In genomic region chr2:25008250-25008649, GRCm38 (mm10) we compare ENCODE assay signal across 12 mouse cellular contexts. TPM values are rescaled to one million over a fixed set of nuclear protein-coding genes. Genes with fewer than 3 reads are reported as not detected.
A peak's percentile ranks its signal among the peaks of the same experiment; 100 is the strongest.
DNase-seq lines count a peak whose midpoint lies in the region; ATAC-seq and TF ChIP-seq lines count a peak whose summit lies in the region.
"Had no signal": no experiment of that assay in that cellular context is flagged by ENCODE, and none has a peak within 500 bp of the region (broad histone marks: within the 10 kb centered on the region; RNA-seq: fewer than 3 reads in every experiment).

No protein-coding gene starts in this region.

- H3K9ac ChIP-seq in heart, adult 2 months (ENCODE audit: low read depth, low read length), result no peak overlapping the region
- H3K9ac ChIP-seq: hindbrain, embryonic 15.5 days; limb, embryonic 15.5 days had no signal

- no peaks in the 10 kb centered on the region for H3K36me3 ChIP-seq in heart, adult 2 months (ENCODE audit: control insufficient read depth, insufficient read depth, low read length)
- H3K36me3 ChIP-seq: hindbrain, embryonic 15.5 days; limb, embryonic 15.5 days had no signal

- POLR2A ChIA-PET in Patski (lab: Charles Lee), result interaction anchor here (0.6 kb wide), 1 partner anchor 981 kb away, joined by 4 read pairs; no protein-coding TSS in a partner anchor

- peak; percentile 39 for TF ChIP-seq CTCF in heart, adult 2 months (IDR thresholded peaks at IDR 0.05)
- TF ChIP-seq CTCF in Patski (IDR thresholded peaks at IDR 0.05), result peak; percentile 48

- DNase-seq in heart, adult 2 months, result no peak
- no peak for DNase-seq in heart, adult 18-20 months
- DNase-seq in 416B (ENCODE audit: low read depth), result peak; percentile 55
- DNase-seq in Patski (ENCODE audit: low read depth, low spot score), result no peak
- no peak for DNase-seq in gastrocnemius, postnatal 14 days
- DNase-seq in ovary, postnatal 14 days (ENCODE audit: low spot score), result no peak
- no peak for DNase-seq in layer of hippocampus, postnatal 25 days (ENCODE audit: extremely low spot score in 1 of 2, low spot score in 1 of 2)
- DNase-seq: cerebellum, postnatal 36 days had no signal

- H3K4me1 ChIP-seq in heart, adult 2 months (ENCODE audit: control insufficient read depth, insufficient read depth, low read length), result no peaks in the 10 kb centered on the region
- H3K4me1 ChIP-seq: hindbrain, embryonic 15.5 days; limb, embryonic 15.5 days had no signal

- H3K4me3 ChIP-seq in heart, adult 2 months, result no peak overlapping the region
- H3K4me3 ChIP-seq: hindbrain, embryonic 15.5 days; left cerebral cortex, adult 2 months; limb, embryonic 15.5 days had no signal

- H3K27me3 ChIP-seq in heart, adult 2 months (ENCODE audit: control insufficient read depth, insufficient read depth, low read length), result no peaks in the 10 kb centered on the region
- no peaks in the 10 kb centered on the region for H3K27me3 ChIP-seq in Patski
- H3K27me3 ChIP-seq: hindbrain, embryonic 15.5 days; limb, embryonic 15.5 days had no signal

- no peak for TF ChIP-seq POLR2A in heart, adult 2 months (IDR thresholded peaks at IDR 0.05; ENCODE audit: insufficient read depth, low read depth, low read length)

- no peak overlapping the region for H3K27ac ChIP-seq in heart, adult 2 months
- H3K27ac ChIP-seq: hindbrain, embryonic 15.5 days; left cerebral cortex, adult 2 months; limb, embryonic 15.5 days had no signal

- no peak for ATAC-seq in Patski
- 0 out of 2 replicates have a peak, but pooled peaks have one; percentile 41 for ATAC-seq in megakaryocyte-erythroid progenitor cell, adult 5-6 weeks (replicated peaks; ENCODE audit: low FRiP score, low TSS enrichment, poor library complexity, severe bottlenecking)

- TF ChIP-seq EP300 in heart, adult 2 months (IDR thresholded peaks at IDR 0.05; ENCODE audit: insufficient read depth, low read depth, low read length), result no peak

- intact Hi-C loops in heart, adult 2 months (cut with DNase I), result no loop called here
- intact Hi-C loops in gastrocnemius, postnatal 14 days (cut with DNase I; ENCODE audit: low total_unique reads), result no loop called here

- in situ Hi-C loops in Patski (cut with MboI; ENCODE audit: low pct_unique_long_range_greater_than_20kb), result no loop called here

- H3K79me2 ChIP-seq in heart, adult 2 months (replicated peaks; ENCODE audit: control insufficient read depth, insufficient read depth, low read length), result no peaks in the 10 kb centered on the region

- CTCF ChIA-PET in Patski (lab: Charles Lee), result interaction anchor here (1.0 to 1.3 kb wide), 2 partner anchors 11 to 14 kb away, joined by 3 read pairs; no protein-coding TSS in a partner anchor

RNA-seq across cellular contexts. Expression of gene Pnpla7, which starts 32.4 kb away (rescaled TPM):
- total RNA-seq in heart, adult 2 months (2021), result 10 to 100 TPM; 22.4 to 29.7 TPM
- 16.5 and 16.9 TPM in 2 replicates for polyA plus RNA-seq in heart, adult 2 months (2012; rRNA removed)
- total RNA-seq in heart, adult 18-20 months (2021), result 10 to 100 TPM; 23.1 to 26.2 TPM
- polyA plus RNA-seq in Patski (2021), result 16.6 TPM
- total RNA-seq in megakaryocyte-erythroid progenitor cell, adult 5-6 weeks (2014; fragmentation: Nextera tagmentation), result 52.9 and 61.2 TPM in 2 replicates
- total RNA-seq in megakaryocyte-erythroid progenitor cell, adult 5-6 weeks (2017), result 36.6 and 41.8 TPM in 2 replicates
- total RNA-seq in gastrocnemius, postnatal 14 days (2021), result 10 to 100 TPM; 16.5 to 25.5 TPM
- total RNA-seq in layer of hippocampus, postnatal 25 days (2021), result 10 to 100 TPM; 24.2 to 25.2 TPM

RNA-seq across cellular contexts. Expression of gene Mrpl41, which starts 33.4 kb away (rescaled TPM):
- total RNA-seq in heart, adult 2 months (2021), result 10 to 100 TPM; 80.9 to 97.0 TPM
- 82.0 and 90.0 TPM in 2 replicates for polyA plus RNA-seq in heart, adult 2 months (2012; rRNA removed)
- total RNA-seq in heart, adult 18-20 months (2021), result 100 to 1,000 TPM in 1 of 2 experiments, 10 to 100 TPM in 1; 96.3 to 114 TPM
- 47.6 TPM for polyA plus RNA-seq in Patski (2021)
- total RNA-seq in megakaryocyte-erythroid progenitor cell, adult 5-6 weeks (2014; fragmentation: Nextera tagmentation), result 80.8 and 117 TPM in 2 replicates
- total RNA-seq in megakaryocyte-erythroid progenitor cell, adult 5-6 weeks (2017), result 129 and 194 TPM in 2 replicates
- 10 to 100 TPM; 40.9 to 46.3 TPM for total RNA-seq in gastrocnemius, postnatal 14 days (2021)
- total RNA-seq in layer of hippocampus, postnatal 25 days (2021), result 10 to 100 TPM; 85.3 to 93.5 TPM

RNA-seq across cellular contexts. Expression of gene Nsmf, which starts 45.9 kb away (rescaled TPM):
- 10 to 100 TPM; 12.4 to 13.3 TPM for total RNA-seq in heart, adult 2 months (2021)
- polyA plus RNA-seq in heart, adult 2 months (2012; rRNA removed), result 46.9 and 49.8 TPM in 2 replicates
- total RNA-seq in heart, adult 18-20 months (2021), result 10 to 100 TPM; 11.2 to 13.6 TPM
- polyA plus RNA-seq in Patski (2021), result 120 TPM
- 17.1 and 34.5 TPM in 2 replicates for total RNA-seq in megakaryocyte-erythroid progenitor cell, adult 5-6 weeks (2014; fragmentation: Nextera tagmentation)
- 5.9 and 21.1 TPM in 2 replicates for total RNA-seq in megakaryocyte-erythroid progenitor cell, adult 5-6 weeks (2017)
- total RNA-seq in gastrocnemius, postnatal 14 days (2021), result 10 to 100 TPM; 16.7 to 19.5 TPM
- total RNA-seq in layer of hippocampus, postnatal 25 days (2021), result 100 to 1,000 TPM; 985 to 995 TPM

RNA-seq across cellular contexts. Expression of gene Dph7, which starts 46.0 kb away (rescaled TPM):
- 1 to 10 TPM; 4.0 to 4.4 TPM for total RNA-seq in heart, adult 2 months (2021)
- 6.9 and 10.2 TPM in 2 replicates for polyA plus RNA-seq in heart, adult 2 months (2012; rRNA removed)
- 1 to 10 TPM; 4.6 to 7.3 TPM for total RNA-seq in heart, adult 18-20 months (2021)
- polyA plus RNA-seq in Patski (2021), result 22.1 TPM
- total RNA-seq in megakaryocyte-erythroid progenitor cell, adult 5-6 weeks (2014; fragmentation: Nextera tagmentation), result 21.0 and 24.9 TPM in 2 replicates
- total RNA-seq in megakaryocyte-erythroid progenitor cell, adult 5-6 weeks (2017), result 16.1 and 29.1 TPM in 2 replicates
- total RNA-seq in gastrocnemius, postnatal 14 days (2021), result 1 to 10 TPM; 4.1 to 4.8 TPM
- total RNA-seq in layer of hippocampus, postnatal 25 days (2021), result 10 to 100 TPM; 31.6 to 33.0 TPM

RNA-seq across cellular contexts. Expression of gene Zmynd19, which starts 58.7 kb away (rescaled TPM):
- total RNA-seq in heart, adult 2 months (2021), result 10 to 100 TPM; 16.7 to 17.5 TPM
- polyA plus RNA-seq in heart, adult 2 months (2012; rRNA removed), result 6.4 and 10.0 TPM in 2 replicates
- total RNA-seq in heart, adult 18-20 months (2021), result 10 to 100 TPM; 15.3 to 20.2 TPM
- polyA plus RNA-seq in Patski (2021), result 31.1 TPM
- 34.5 and 34.9 TPM in 2 replicates for total RNA-seq in megakaryocyte-erythroid progenitor cell, adult 5-6 weeks (2014; fragmentation: Nextera tagmentation)
- 69.9 and 75.2 TPM in 2 replicates for total RNA-seq in megakaryocyte-erythroid progenitor cell, adult 5-6 weeks (2017)
- total RNA-seq in gastrocnemius, postnatal 14 days (2021), result 10 to 100 TPM; 15.8 to 19.6 TPM
- total RNA-seq in layer of hippocampus, postnatal 25 days (2021), result 10 to 100 TPM; 38.5 TPM

Comparison
In these comparisons a context has a peak if more than half of its experiments do, and no peak if none do; other contexts are left out.
1. RNA of gene Nsmf, which starts 45.9 kb away (total RNA-seq): 985 to 995 TPM in layer of hippocampus, postnatal 25 days; 5.9 to 34.5 TPM in megakaryocyte-erythroid progenitor cell, adult 5-6 weeks, 16.7 to 19.5 TPM in gastrocnemius, postnatal 14 days, 11.2 to 13.6 TPM in heart, adult 18-20 months and 12.4 to 13.3 TPM in heart, adult 2 months; every median in the first group is over 10 times any median in the second.